Mouse (Mus musculus) bone marrow, adult 2 months (tissue): Measurements from ENCODE around the gene Spata13. TPM values are rescaled to one million over a fixed set of nuclear protein-coding genes. Genes with fewer than 3 reads are reported as not detected.

Source experiments
- H3K27ac ChIP-seq: fragments of 200-500 bp; 2 replicates; pipeline ENCODE4 v1.5.1; 2012; ENCODE audit warnings: low read depth, mild to moderate bottlenecking, control low read depth, inconsistent platforms, low read length; ENCODE audit not compliant: control insufficient read depth, poor library complexity, insufficient read depth
- H3K4me1 ChIP-seq: fragments of 200-500 bp; 2 replicates; pipeline ENCODE4 v1.6.1; 2011; ENCODE audit warnings: low read length; ENCODE audit not compliant: control insufficient read depth, insufficient read depth
- H3K4me3 ChIP-seq: fragments of 200-500 bp; replicated peaks from 2 replicates; pipeline ENCODE3; 2011; ENCODE audit warnings: mild to moderate bottlenecking, low read depth, low read length, control low read depth; ENCODE audit not compliant: control insufficient read depth
- CTCF ChIP-seq: fragments of 200-500 bp; IDR thresholded peaks from 2 replicates; pipeline ENCODE4 v1.5.1; 2011; ENCODE audit warnings: low read length, control low read depth; ENCODE audit not compliant: control insufficient read depth, insufficient read depth
- POLR2A ChIP-seq: fragments of 200-500 bp; IDR thresholded peaks from 2 replicates; pipeline ENCODE4 v1.6.1; 2011; ENCODE audit warnings: low read depth, mild to moderate bottlenecking, control low read depth, low read length, borderline replicate concordance; ENCODE audit not compliant: control insufficient read depth
- WGBS: fragments of 180-500 bp; shearing (Covaris S2); methylation state at CpG from one replicate; pipeline ENCODE4 v1.1.7; 2018; 5-methylcytosine and 5-hydroxymethylcytosine counted together
- polyA plus RNA-seq: library from polyadenylated mRNA; stranded (reverse); fragments of >200 nt; gene quantifications from 2 replicates; pipeline ENCODE4 v1.2.4, GENCODE M21; 2011; ENCODE audit warnings: low replicate concordance; ENCODE audit not compliant: missing spikeins, insufficient read depth, insufficient read length

Gene Spata13
- polyA plus RNA-seq, 1 experiment: 14.4 TPM

DNA sequence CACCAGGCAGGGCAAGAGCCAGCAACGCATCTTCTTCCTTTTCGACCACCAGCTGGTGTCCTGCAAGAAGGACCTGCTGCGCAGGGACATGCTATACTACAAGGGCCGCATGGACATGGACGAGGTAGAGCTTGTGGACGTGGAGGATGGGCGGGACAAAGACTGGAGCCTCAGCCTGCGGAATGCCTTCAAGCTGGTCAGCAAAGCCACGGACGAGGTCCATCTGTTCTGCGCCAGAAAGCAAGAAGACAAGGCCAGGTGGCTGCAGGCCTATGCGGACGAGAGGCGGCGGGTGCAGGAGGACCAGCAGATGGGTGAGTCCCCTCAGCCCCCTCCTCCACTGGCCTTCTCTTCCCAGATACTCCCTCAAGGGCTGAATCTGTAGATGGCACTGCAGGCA, 122.5 kb downstream of the Spata13 start:
- WGBS: 88% methylated on average over 15 of the region's 15 CpGs
- no peak for TF ChIP-seq POLR2A
- TF ChIP-seq CTCF: no peak
- peaks cover 6% of the 10 kb centered on the region; the same call in 1 of the 2 replicates for H3K4me1 ChIP-seq
- no peak overlapping the region; the same call in 1 of the 2 replicates for H3K27ac ChIP-seq
- H3K4me3 ChIP-seq: no peak overlapping the region

DNA sequence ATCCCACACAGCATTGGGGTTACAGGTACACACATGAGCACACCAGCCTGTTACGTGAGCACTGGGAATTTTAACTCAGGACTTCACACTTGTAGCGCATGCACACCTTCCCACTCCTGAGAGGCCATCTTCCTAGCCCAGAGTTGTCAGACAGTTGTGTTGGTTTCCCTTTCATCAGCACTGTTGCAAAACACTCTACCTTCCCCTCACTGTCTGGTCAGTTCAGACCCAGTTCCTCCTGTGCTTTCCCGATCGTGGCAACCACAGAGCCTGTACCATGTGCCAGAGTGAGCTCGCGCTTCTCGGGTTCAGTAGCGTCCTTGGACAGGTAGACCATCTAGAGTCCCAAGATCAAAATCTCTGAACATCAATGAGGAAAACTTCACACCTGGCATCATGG, 123.5 kb downstream of the Spata13 start:
- WGBS: 44% methylated on average over 8 of the region's 8 CpGs
- Histone ChIP-seq H3K4me1 (peaks cover 6% of the 10 kb centered on the region; the same call in 1 of the 2 replicates), H3K4me3 (no peak overlapping the region), H3K27ac (peak overlapping the region; percentile 67; the same call in 1 of the 2 replicates)
- TF ChIP-seq POLR2A: no peak
- TF ChIP-seq CTCF: no peak

DNA sequence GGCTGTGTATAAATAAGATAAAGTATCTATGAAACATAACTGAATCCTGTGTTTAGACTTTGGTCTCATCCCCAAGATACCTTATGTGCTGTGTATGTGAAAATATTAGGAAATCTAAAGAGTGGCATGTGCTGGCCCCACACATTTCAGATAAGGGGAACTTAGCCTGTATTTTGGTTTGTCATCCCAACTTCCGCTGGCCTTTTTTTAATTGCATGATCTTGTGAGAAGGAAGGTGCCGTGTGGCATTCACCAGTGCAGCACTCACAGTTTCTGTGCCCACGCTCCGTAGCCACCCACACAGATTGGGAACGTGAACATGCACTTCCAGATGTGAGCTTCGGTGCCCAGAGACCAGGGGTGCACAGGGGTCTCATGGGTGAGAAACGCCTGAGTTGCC, 123.9 kb downstream of the Spata13 start:
- Histone ChIP-seq H3K4me1 (peaks cover 6% of the 10 kb centered on the region; the same call in 1 of the 2 replicates), H3K4me3 (no peak overlapping the region), H3K27ac (peak overlapping the region; percentile 49)
- WGBS: 45% methylated on average over 7 of the region's 7 CpGs
- TF ChIP-seq CTCF: no peak
- TF ChIP-seq POLR2A: 0 out of 2 replicates have a peak, but pooled peaks have one; percentile 10

DNA sequence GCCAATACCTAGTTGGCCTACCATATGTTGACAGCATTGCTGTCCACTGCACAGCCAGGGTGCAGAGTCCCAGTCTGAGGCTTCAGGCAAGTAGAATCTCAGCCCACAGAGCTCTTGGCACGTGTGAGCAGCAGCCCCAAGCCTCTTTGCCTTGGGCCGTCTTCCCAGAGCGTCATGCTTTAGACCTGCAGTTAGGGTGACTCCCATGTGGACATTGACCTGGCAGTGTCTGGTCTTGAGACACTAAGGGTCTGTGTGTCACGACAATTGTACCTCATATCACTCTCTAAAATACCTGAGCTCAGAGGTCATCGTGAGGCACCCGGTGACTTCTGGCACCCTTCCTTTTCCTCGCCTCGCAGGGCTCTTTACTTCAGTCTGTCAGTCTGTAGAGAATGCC, 125.3 kb downstream of the Spata13 start:
- WGBS: 85% methylated on average over 8 of the region's 8 CpGs
- Histone ChIP-seq H3K27ac (no peak overlapping the region), H3K4me3 (no peak overlapping the region), H3K4me1 (peaks cover 5% of the 10 kb centered on the region; the same call in 1 of the 2 replicates)
- no peak for TF ChIP-seq POLR2A
- TF ChIP-seq CTCF: no peak

DNA sequence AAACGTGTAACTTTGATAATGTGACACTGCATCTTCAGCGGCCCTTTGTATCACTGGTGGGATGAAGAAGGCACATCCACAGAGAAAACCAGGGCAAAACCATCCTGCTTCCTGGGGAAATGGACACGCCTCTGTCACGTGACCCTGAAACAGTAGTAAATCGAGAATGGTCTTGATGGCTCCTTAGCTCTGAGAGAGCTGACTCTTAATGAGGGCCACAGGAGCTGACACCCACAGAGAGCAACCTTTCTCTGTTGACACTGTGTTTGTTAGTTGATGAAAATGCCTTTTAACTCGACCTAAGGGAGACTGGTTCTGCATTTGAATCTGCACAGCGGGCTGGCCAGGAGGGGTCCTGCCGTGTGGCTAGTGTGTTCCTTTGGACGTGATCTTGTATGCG, 128.0 kb downstream of the Spata13 start:
- no peak overlapping the region for H3K27ac ChIP-seq
- no peak overlapping the region for H3K4me3 ChIP-seq
- TF ChIP-seq POLR2A: no peak
- peaks cover 6% of the 10 kb centered on the region for H3K4me1 ChIP-seq
- WGBS: 77% methylated on average over 10 of the region's 10 CpGs

DNA sequence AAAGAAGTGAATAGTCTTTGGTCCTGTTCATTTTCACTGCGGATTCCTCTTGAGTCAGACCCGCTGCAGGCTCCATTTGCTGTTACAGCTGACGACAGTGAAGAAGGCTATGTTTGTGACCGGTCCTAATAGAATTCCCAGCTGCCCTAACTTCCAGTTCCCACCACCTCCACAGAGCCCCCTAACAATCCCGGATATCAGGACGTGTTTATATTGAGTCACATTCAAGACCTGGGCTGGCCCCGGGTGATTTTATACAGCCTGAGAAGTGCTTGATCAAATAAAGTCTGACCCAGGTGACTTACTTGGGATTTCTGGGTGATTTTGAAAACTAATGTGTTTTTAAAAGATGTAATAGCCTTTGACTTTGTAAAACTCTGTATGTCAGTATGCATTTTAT, 129.0 kb downstream of the Spata13 start:
- TF ChIP-seq POLR2A: no peak
- TF ChIP-seq CTCF: no peak
- 73% methylated on average over 7 of the region's 7 CpGs for WGBS
- no peak overlapping the region for H3K4me3 ChIP-seq
- H3K27ac ChIP-seq: no peak overlapping the region
- H3K4me1 ChIP-seq: peaks cover 4% of the 10 kb centered on the region

DNA sequence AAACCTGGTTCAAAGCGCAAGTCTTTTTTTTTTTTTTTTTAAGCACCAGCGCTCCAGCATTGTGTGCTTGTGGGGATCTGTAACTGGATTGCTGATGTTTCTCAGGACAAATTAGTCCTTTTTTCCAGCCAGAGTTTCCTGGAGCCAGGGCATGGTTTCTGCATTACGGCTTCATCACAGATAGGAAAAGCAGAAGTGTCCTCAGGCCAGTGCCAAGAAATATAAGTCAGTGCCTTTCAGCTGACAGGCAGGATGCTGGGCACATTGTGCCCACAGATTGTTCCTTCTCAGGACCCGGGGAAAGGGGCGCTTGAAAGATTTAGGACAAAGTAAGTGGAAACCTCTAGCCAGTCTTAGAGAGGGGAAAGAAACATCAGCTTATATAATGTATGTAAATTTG, 129.9 kb downstream of the Spata13 start:
- Histone ChIP-seq H3K27ac (no peak overlapping the region), H3K4me3 (no peak overlapping the region), H3K4me1 (peaks cover 2% of the 10 kb centered on the region)
- TF ChIP-seq CTCF (no peak), POLR2A (no peak)
- 48% methylated on average over 5 of the region's 5 CpGs for WGBS

DNA sequence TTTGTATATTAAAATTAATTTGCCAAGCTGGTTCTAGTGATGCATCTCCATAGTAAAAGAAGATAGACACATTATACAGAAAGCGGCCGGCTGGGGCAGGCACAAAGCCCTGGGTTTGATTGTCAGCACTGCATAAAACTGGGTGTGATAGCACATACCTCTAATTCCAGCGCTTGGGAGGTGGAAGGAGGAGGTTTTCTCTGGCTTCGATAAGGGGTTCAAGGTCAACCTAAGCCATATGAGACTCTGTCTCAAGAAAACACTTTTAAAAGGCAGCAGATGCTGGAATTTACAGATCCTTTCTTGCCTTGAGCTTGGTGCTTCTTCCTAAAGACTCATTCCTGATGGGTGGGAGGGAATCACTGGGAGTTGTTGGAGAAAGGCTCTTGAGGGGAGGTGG, 130.7 kb downstream of the Spata13 start:
- Histone ChIP-seq H3K4me3 (no peak overlapping the region), H3K4me1 (peaks cover 2% of the 10 kb centered on the region), H3K27ac (no peak overlapping the region; the same call in 1 of the 2 replicates)
- TF ChIP-seq CTCF (no peak), POLR2A (no peak)
- WGBS: 88% methylated on average over 4 of the region's 4 CpGs

DNA sequence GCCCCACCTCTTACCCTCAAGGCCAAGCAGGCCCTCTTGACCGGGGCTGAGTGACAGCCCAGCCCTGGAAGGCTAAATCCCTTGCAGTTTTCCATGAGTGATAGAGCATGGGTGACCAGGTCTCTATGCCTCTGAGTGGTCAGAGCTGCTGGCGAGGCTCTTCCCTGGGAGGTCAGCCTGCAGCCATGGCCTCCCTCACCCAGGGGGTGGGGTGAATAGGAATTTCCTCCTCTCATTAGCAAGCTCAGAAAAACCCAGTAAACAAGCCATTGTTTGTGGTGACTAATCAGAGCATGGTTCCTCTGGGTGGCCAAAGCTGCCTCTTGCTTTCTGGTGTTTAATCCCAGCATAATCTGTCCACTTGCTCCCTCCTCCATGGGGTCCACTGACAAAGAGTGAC, 131.2 kb downstream of the Spata13 start:
- TF ChIP-seq POLR2A (no peak), CTCF (no peak)
- H3K27ac ChIP-seq: no peak overlapping the region; the same call in 1 of the 2 replicates
- WGBS: 73% methylated on average over 2 of the region's 2 CpGs

DNA sequence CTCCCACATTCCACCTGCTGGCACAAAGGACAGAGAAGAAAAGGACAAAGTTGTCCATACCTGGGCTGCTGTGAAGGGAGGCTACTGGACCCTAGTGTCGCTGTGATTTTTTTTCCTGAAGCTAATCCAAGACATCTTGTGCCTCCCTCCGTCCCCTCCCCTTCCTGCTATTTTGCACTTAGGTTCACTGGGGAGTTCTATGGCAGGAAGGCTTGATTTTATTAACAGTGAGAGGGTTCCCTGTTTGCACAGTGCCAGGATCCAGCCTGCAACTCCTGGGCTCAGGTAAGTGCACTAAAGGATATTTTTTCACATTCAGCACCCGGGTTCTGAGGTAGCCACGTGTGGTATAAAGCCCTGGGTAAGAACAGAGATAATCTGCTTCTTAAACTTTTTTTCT, 134.1 kb downstream of the Spata13 start, which contains the start of gene C1qtnf9:
C1qtnf9 (plus strand) TSS at position 251 of the 400 bp plus-strand sequence.
- 63% methylated on average over 4 of the region's 4 CpGs for WGBS
- H3K4me1 ChIP-seq: peaks cover 2% of the 10 kb centered on the region

More for the DNA sequence above, 131.2 kb downstream of the Spata13 start:
- H3K4me1 ChIP-seq: peaks cover 2% of the 10 kb centered on the region
- no peak overlapping the region for H3K4me3 ChIP-seq

More for the DNA sequence above, 134.1 kb downstream of the Spata13 start, which contains the start of gene C1qtnf9:
- H3K27ac ChIP-seq: no peak within 1 kb of the TSS
- H3K4me3 ChIP-seq: no peak within 1 kb of the TSS
- TF ChIP-seq CTCF: no peak
- no peak for TF ChIP-seq POLR2A
